Mouse (Mus musculus) midbrain, embryonic 15.5 days (tissue): ENCODE results near the gene Nploc4. TPM values are rescaled to one million over a fixed set of nuclear protein-coding genes. Genes with fewer than 3 reads are reported as not detected.
"Not testable (repeated sequence)": the region's sequence is repeated elsewhere in the genome, so short reads cannot be mapped to it uniquely, and the experiment has no call there.

ENCODE experiments used
- ATAC-seq: fragments of 200-750 bp; cut with Nextera tagmentation; replicated peaks from 2 replicates; pipeline ENCODE4 v1.8.0; 2017; ENCODE audit warnings: moderate TSS enrichment
- H3K27ac ChIP-seq: fragments of 300-500 bp; sonication (generic); 2 replicates; pipeline ENCODE4 v1.5.1; 2015; ENCODE audit warnings: mild to moderate bottlenecking, inconsistent platforms
- H3K27me3 ChIP-seq: fragments of 300-500 bp; sonication (generic); replicated peaks from 2 replicates; pipeline ENCODE4 v1.6.1; 2015; ENCODE audit warnings: inconsistent platforms
- H3K36me3 ChIP-seq: fragments of 300-500 bp; sonication (generic); replicated peaks from 2 replicates; pipeline ENCODE4 v1.6.1; 2015; ENCODE audit warnings: inconsistent platforms
- H3K4me1 ChIP-seq: fragments of 300-500 bp; sonication (generic); 2 replicates; pipeline ENCODE4 v1.6.1; 2015; ENCODE audit warnings: inconsistent platforms
- H3K4me2 ChIP-seq: fragments of 300-500 bp; sonication (generic); 2 replicates; pipeline ENCODE4 v1.6.1; 2015; ENCODE audit warnings: inconsistent platforms, mild to moderate bottlenecking, moderate library complexity
- H3K4me3 ChIP-seq: fragments of 300-500 bp; sonication (generic); 2 replicates; pipeline ENCODE4 v1.5.1; 2015; ENCODE audit warnings: mild to moderate bottlenecking, inconsistent platforms
- H3K9ac ChIP-seq: fragments of 300-500 bp; sonication (generic); 2 replicates; pipeline ENCODE4 v1.6.1; 2015; ENCODE audit warnings: mild to moderate bottlenecking, inconsistent platforms
- H3K9me3 ChIP-seq: fragments of 300-500 bp; sonication (generic); 2 replicates; pipeline ENCODE4 v1.6.1; 2016; ENCODE audit warnings: inconsistent platforms
- WGBS: fragments of 180-500 bp; shearing (Covaris S2); methylation state at CpG from one replicate; pipeline ENCODE4 v1.1.7; 2015; ENCODE audit warnings: mixed read lengths; 5-methylcytosine and 5-hydroxymethylcytosine counted together
- polyA plus RNA-seq: library from polyadenylated mRNA; unstranded; fragments of >200 nt; fragmentation: Nextera tagmentation; extraction: Ambion mirVana; gene quantifications from 2 replicates; pipeline ENCODE4 v1.2.1, GENCODE M21; 2015

The Nploc4 gene
- polyA plus RNA-seq, 1 experiment from 2014 or later: 34.2 TPM

GRCm38 (mm10) chr11:120426727-120427126, 10.8 kb downstream of the Nploc4 start:
- H3K9me3 ChIP-seq: no peaks in the 10 kb centered on the region
- no peak overlapping the region for H3K4me3 ChIP-seq
- no peak overlapping the region for H3K4me2 ChIP-seq
- H3K27ac ChIP-seq: no peak overlapping the region
- no peaks in the 10 kb centered on the region for H3K27me3 ChIP-seq
- H3K9ac ChIP-seq: no peak overlapping the region
- WGBS: 96% methylated on average over 3 of the region's 3 CpGs
- no peaks in the 10 kb centered on the region for H3K4me1 ChIP-seq
- H3K36me3 ChIP-seq: peaks cover 32% of the 10 kb centered on the region
- ATAC-seq: no peak

GRCm38 (mm10) chr11:120423569-120424295, 13.8 kb downstream of the Nploc4 start:
- Histone ChIP-seq H3K4me3 (no peak overlapping the region), H3K4me1 (no peaks in the 10 kb centered on the region), H3K9ac (no peak overlapping the region), H3K4me2 (no peak overlapping the region), H3K27me3 (no peaks in the 10 kb centered on the region), H3K27ac (no peak overlapping the region), H3K36me3 (peaks cover 37% of the 10 kb centered on the region), H3K9me3 (no peaks in the 10 kb centered on the region)
- no peak for ATAC-seq
- WGBS: 72% methylated on average over 9 of the region's 9 CpGs

GRCm38 (mm10) chr11:120422651-120423568, 14.6 kb downstream of the Nploc4 start:
- H3K27ac ChIP-seq: no peak overlapping the region
- H3K27me3 ChIP-seq: no peaks in the 10 kb centered on the region
- H3K9ac ChIP-seq: no peak overlapping the region
- H3K4me2 ChIP-seq: no peak overlapping the region
- no peaks in the 10 kb centered on the region for H3K9me3 ChIP-seq
- H3K36me3 ChIP-seq: peaks cover 37% of the 10 kb centered on the region
- ATAC-seq: no peak
- no peaks in the 10 kb centered on the region for H3K4me1 ChIP-seq
- WGBS: 91% methylated on average over 13 of the region's 13 CpGs
- H3K4me3 ChIP-seq: no peak overlapping the region

- Histone ChIP-seq H3K27ac (no peak overlapping the region), H3K4me1 (no peaks in the 10 kb centered on the region), H3K27me3 (no peaks in the 10 kb centered on the region), H3K9me3 (no peaks in the 10 kb centered on the region), H3K4me3 (no peak overlapping the region), H3K36me3 (peaks cover 45% of the 10 kb centered on the region), H3K9ac (no peak overlapping the region), H3K4me2 (no peak overlapping the region)
- no peak for ATAC-seq
- 91% methylated on average over 1 of the region's 1 CpGs for WGBS
These were observed 18.9 kb downstream of the Nploc4 start for GRCm38 (mm10) chr11:120418592-120418991.

GRCm38 (mm10) chr11:120417852-120418251, 19.7 kb downstream of the Nploc4 start:
- no peak overlapping the region for H3K9ac ChIP-seq
- no peak for ATAC-seq
- H3K27me3 ChIP-seq: no peaks in the 10 kb centered on the region
- H3K4me1 ChIP-seq: no peaks in the 10 kb centered on the region
- no peak overlapping the region for H3K4me3 ChIP-seq
- no peaks in the 10 kb centered on the region for H3K9me3 ChIP-seq
- peaks cover 51% of the 10 kb centered on the region for H3K36me3 ChIP-seq
- no peak overlapping the region for H3K4me2 ChIP-seq
- H3K27ac ChIP-seq: no peak overlapping the region
- 91% methylated on average over 7 of the region's 7 CpGs for WGBS

GRCm38 (mm10) chr11:120413621-120414020, 23.9 kb downstream of the Nploc4 start:
- not testable (repeated sequence) for H3K4me2 ChIP-seq, H3K4me3 ChIP-seq, H3K4me1 ChIP-seq, H3K9me3 ChIP-seq, ATAC-seq, H3K27ac ChIP-seq, H3K27me3 ChIP-seq, H3K9ac ChIP-seq
- WGBS: 96% methylated on average over 9 of the region's 10 CpGs
- peaks cover 80% of the 10 kb centered on the region for H3K36me3 ChIP-seq

GRCm38 (mm10) chr11:120406445-120406844, 31.1 kb downstream of the Nploc4 start:
- Histone ChIP-seq H3K4me2 (no peak overlapping the region), H3K27ac (no peak overlapping the region), H3K9me3 (no peaks in the 10 kb centered on the region), H3K36me3 (peaks cover 76% of the 10 kb centered on the region), H3K27me3 (no peaks in the 10 kb centered on the region), H3K9ac (no peak overlapping the region), H3K4me1 (no peaks in the 10 kb centered on the region), H3K4me3 (no peak overlapping the region)
- ATAC-seq: no peak
- WGBS: 88% methylated on average over 1 of the region's 1 CpGs

GRCm38 (mm10) chr11:120405867-120406266, 31.6 kb downstream of the Nploc4 start:
- Histone ChIP-seq H3K4me1 (no peaks in the 10 kb centered on the region), H3K9me3 (no peaks in the 10 kb centered on the region), H3K4me3 (no peak overlapping the region), H3K27ac (no peak overlapping the region), H3K9ac (no peak overlapping the region), H3K36me3 (peaks cover 76% of the 10 kb centered on the region), H3K27me3 (no peaks in the 10 kb centered on the region), H3K4me2 (no peak overlapping the region)
- no peak for ATAC-seq
- WGBS: 96% methylated on average over 3 of the region's 3 CpGs

GRCm38 (mm10) chr11:120404814-120405213, 32.7 kb downstream of the Nploc4 start:
- H3K9ac ChIP-seq: no peak overlapping the region
- no peaks in the 10 kb centered on the region for H3K4me1 ChIP-seq
- no peak for ATAC-seq
- H3K36me3 ChIP-seq: peaks cover 66% of the 10 kb centered on the region
- WGBS: 98% methylated on average over 1 of the region's 1 CpGs
- no peaks in the 10 kb centered on the region for H3K27me3 ChIP-seq
- no peak overlapping the region for H3K4me2 ChIP-seq
- H3K4me3 ChIP-seq: no peak overlapping the region
- H3K9me3 ChIP-seq: no peaks in the 10 kb centered on the region
- H3K27ac ChIP-seq: no peak overlapping the region

GRCm38 (mm10) chr11:120399319-120399718, 38.2 kb downstream of the Nploc4 start:
- no peak overlapping the region for H3K9ac ChIP-seq
- WGBS: 94% methylated on average over 2 of the region's 2 CpGs
- H3K27ac ChIP-seq: no peak overlapping the region
- H3K9me3 ChIP-seq: no peaks in the 10 kb centered on the region
- H3K27me3 ChIP-seq: no peaks in the 10 kb centered on the region
- no peak for ATAC-seq
- H3K36me3 ChIP-seq: peaks cover 28% of the 10 kb centered on the region
- H3K4me2 ChIP-seq: no peak overlapping the region
- no peak overlapping the region for H3K4me3 ChIP-seq
- no peaks in the 10 kb centered on the region for H3K4me1 ChIP-seq

- Histone ChIP-seq H3K4me2 (no peak overlapping the region), H3K36me3 (peaks cover 20% of the 10 kb centered on the region; the same call in 1 of the 2 replicates)
These were observed 39.9 kb downstream of the Nploc4 start for GRCm38 (mm10) chr11:120397602-120398001.

GRCm38 (mm10) chr11:120395661-120396060, 41.8 kb downstream of the Nploc4 start:
- H3K4me3 ChIP-seq: no peak overlapping the region
- H3K9me3 ChIP-seq: no peaks in the 10 kb centered on the region
- H3K36me3 ChIP-seq: peaks cover 14% of the 10 kb centered on the region; the same call in 1 of the 2 replicates
- no peak overlapping the region for H3K9ac ChIP-seq
- ATAC-seq: no peak
- no peak overlapping the region for H3K4me2 ChIP-seq
- no peak overlapping the region for H3K27ac ChIP-seq
- no peaks in the 10 kb centered on the region for H3K4me1 ChIP-seq
- WGBS: 86% methylated on average over 4 of the region's 4 CpGs
- H3K27me3 ChIP-seq: no peaks in the 10 kb centered on the region

More at GRCm38 (mm10) chr11:120397602-120398001, 39.9 kb downstream of the Nploc4 start:
- ATAC-seq: no peak
- Histone ChIP-seq H3K4me1 (no peaks in the 10 kb centered on the region), H3K9me3 (no peaks in the 10 kb centered on the region), H3K27me3 (no peaks in the 10 kb centered on the region), H3K27ac (no peak overlapping the region), H3K9ac (no peak overlapping the region), H3K4me3 (no peak overlapping the region)
- WGBS: 91% methylated on average over 2 of the region's 2 CpGs
